Mouse (Mus musculus): ENCODE measurements around the gene Ammecr1.

Gene Ammecr1

GRCm38 (mm10) chrX:142916719-142917118 is 49.8 kb downstream of the Ammecr1 start:
- no peak for DNase-seq (ENCODE audit: low spot score in 2 of 2)

GRCm38 (mm10) chrX:142914208-142914607 is 52.3 kb downstream of the Ammecr1 start:
- DNase-seq (ENCODE audit: low spot score in 2 of 2) = no peak

GRCm38 (mm10) chrX:142903854-142904253 is 62.7 kb downstream of the Ammecr1 start:
- no peak for DNase-seq (ENCODE audit: low spot score in 2 of 2)

- no peak for DNase-seq (ENCODE audit: low spot score in 2 of 2)
Observed at GRCm38 (mm10) chrX:142902599-142902998, 63.9 kb downstream of the Ammecr1 start.

DNA sequence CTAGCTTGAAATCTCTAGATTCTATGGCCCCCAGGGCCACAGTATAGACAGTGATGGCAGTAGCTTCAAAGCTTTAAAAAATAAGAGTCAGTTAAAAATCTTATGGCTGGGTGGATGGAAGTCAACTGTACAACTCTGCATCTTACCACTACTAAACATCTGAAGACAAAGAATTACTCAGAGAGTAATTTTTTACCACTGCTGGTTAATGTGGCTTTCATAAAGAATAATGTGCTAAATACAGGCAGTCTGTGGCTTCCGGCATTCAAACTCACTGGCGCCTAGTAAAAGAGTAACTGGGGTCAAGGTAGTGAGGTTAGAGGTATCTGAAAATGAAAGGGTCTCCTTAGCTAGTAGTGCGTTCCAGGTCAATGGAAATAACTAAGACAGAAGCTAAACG is 64.6 kb downstream of the Ammecr1 start:
- no peak for DNase-seq (ENCODE audit: low spot score in 2 of 2)

- no peak for DNase-seq (ENCODE audit: low spot score in 2 of 2)
Observed at GRCm38 (mm10) chrX:142898295-142898887, 68.1 kb downstream of the Ammecr1 start.

DNA sequence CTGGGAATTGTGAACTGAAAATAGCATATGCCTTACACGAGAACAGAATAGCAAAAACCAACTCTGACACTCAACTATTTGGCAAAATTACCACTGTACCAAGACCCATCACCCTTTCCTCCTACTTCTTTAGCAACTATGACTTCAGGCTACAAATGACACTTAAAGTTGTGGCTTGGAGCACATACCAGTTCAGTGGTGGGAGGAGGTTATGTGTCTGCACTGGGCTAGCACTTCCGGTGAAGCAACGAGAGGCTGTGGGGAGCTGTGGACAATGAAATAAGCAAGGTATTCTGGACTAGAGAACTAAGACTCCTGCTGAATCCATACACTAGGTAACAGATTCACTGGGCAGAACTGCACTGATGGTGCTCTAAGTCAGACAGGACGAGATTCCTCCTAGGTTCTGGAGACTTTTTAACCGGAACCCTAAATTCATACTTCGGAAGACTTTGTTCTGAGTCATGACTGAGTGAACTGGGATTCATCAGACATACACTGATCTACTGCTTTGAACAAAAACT is 69.0 kb downstream of the Ammecr1 start:
- DNase-seq (ENCODE audit: low spot score in 2 of 2) = no peak

DNA sequence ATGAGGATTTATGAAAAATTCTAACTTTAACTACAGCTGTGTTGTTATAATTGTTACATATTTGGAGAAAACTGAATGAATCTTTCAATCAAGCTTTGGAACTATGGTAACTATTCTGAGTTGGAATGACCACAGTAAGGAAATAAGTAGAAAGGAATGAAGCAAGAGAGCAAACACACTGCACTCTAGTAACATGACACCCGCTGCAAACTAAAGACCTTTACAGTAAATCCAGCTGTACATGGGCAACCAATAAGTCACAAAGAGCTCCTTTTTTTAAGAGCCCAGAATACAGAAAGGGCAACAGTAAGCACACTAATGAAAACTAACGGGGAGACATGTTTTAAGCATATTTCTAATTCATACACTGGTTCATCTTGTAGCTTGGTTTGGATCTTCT is 71.2 kb downstream of the Ammecr1 start:
- no peak for DNase-seq (ENCODE audit: low spot score in 2 of 2)

DNA sequence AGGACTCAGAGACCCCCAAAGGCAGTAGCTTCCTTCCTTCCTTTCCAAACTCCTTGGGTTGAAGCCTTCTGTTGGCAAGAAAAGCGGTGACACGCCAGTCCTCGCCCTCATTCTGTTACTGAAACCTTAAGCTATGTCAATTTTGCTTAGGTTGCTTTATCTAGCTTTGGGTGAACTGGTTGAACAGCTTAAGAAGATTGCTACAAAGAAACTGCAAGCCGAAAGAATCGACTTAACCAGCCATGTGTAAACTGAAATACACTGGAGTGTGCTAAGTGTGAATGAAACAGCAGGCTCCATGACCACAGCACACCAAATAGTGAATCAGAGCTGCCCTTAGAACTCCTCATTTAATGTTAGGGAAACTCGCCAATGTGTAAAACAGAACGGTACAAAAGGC is 80.6 kb downstream of the Ammecr1 start:
- no peak for DNase-seq (ENCODE audit: low spot score in 2 of 2)

GRCm38 (mm10) chrX:142883593-142883992 is 82.9 kb downstream of the Ammecr1 start:
- DNase-seq (ENCODE audit: low spot score in 2 of 2) = no peak

DNA sequence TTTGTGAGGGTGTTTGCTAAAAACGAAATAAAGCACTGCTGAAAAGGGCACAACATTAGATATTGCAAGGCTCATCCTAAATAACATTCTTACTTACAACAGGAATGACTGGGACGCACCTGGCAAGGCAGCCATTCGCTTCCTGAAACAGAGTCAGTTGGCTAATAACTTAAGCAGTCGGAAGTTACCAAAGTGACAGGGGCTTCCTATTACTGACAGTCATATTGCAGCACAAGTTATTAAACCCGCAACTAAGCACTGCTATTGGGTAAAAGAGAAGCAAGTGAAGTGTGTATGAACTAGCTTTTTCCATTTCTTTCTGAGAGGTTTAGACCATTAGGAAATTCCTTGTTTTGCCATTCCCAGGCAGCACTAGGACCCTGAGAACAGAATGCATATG is 84.3 kb downstream of the Ammecr1 start:
- DNase-seq (ENCODE audit: low spot score in 2 of 2) = no peak

- no peak for DNase-seq (ENCODE audit: low spot score in 2 of 2)
Observed at GRCm38 (mm10) chrX:142869844-142870243, 96.7 kb downstream of the Ammecr1 start.

DNA sequence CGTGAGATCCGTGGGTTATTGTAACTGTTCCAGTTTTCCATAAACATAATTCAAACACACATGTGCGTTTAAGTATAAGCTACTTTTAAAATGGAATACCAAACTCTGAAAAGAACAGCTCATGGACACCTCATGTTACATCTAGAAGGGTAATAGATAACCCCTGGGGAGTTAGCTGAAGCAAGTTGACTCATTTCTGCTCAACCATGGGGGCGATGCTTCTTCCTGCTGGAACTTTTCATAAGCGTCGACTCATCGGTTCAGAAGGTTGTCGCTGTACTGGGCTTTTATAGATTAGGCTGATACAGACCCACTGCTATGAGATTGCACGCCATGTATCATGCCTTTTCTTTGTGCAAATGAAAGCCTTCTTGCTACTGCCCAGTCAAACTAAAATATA is 118.5 kb downstream of the Ammecr1 start:
- DNase-seq (ENCODE audit: low spot score in 2 of 2) = no peak

- DNase-seq (ENCODE audit: low spot score in 2 of 2) = peak in 1 of 2 experiments; percentile 5
Observed at GRCm38 (mm10) chrX:142846266-142846665, 120.3 kb downstream of the Ammecr1 start.

DNA sequence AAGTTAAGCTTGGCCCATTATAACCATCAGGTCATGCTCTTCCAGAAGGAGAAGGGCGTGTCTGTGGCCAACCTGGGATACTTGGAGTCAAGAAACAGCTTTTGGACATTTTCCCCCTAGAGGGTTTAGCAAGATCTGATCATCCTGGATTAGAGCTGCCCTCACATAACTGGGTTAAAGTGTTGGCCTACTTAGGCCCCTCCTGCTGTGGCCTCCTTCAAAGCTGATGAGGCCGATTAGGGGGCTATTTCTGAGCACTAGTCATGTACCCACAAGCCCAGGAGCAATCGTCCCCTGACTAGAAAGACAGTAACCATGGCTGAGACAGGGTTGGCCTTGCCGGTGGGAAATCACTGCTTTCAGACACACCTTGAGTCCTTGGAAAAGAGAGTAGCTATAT is 124.6 kb downstream of the Ammecr1 start:
- no peak for DNase-seq (ENCODE audit: low spot score in 2 of 2)

DNA sequence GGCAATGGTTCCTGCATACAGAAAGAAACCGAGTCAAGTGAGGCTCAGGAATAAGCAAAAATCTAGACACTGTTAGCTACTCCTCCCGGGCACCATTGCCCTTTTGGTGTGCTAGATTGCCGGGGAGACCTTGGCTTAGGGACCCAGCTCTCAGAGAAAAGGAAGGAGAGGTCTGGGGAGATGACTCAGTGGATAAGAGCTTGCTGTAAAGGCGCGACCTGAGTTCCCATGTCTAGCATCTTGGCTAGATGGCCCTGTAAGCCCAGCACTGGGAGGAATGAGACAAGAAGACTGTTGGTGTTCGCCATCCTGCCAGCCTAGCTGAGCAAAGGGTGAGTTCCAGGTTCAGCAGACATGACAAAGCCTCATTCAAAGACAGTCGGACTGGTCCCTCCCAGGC is 127.1 kb downstream of the Ammecr1 start:
- DNase-seq (ENCODE audit: low spot score in 2 of 2) = no peak

- no peak for DNase-seq (ENCODE audit: low spot score in 2 of 2)
Observed at GRCm38 (mm10) chrX:142838841-142839240, 127.7 kb downstream of the Ammecr1 start.

DNA sequence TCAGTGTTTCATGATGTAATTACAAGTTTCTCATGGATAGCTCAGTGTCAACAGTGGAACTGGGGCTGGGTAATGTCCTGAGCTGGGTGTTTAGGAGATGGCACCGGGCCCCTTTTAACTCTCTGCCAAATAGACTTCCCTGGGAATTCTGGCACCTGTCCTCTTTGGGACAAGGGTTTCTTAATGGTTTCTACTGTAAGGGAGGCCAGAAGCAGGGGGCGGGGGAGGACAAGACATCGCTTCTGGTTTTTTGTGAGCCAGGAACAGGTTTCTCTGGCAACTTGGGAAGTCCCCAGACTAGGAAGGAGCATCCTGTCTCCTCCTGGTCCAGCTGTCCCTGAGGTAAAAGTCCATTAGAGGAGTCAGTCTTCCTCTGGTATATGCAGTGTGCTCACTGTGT is 129.2 kb downstream of the Ammecr1 start:
- no peak for DNase-seq (ENCODE audit: low spot score in 2 of 2)

DNA sequence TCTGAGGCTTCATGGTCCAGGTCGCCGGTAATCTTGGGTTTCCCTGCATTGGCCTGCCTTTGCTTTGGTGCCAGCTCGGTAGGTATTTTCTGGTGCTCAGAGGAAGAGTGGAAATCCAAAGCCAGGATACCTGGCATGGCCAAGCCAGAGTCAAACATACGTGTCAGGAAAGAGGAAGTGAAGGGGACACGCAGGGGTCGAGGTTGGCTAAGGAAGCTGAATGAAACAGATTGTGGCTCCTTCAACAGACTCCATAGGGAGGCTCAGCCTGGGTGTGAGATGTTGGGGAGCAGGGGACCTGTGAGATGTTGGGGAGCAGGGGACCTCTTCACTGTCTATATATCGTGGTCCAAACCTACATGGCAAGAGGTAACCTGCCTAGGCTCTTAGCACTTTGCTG is 130.1 kb downstream of the Ammecr1 start:
- DNase-seq (ENCODE audit: low spot score in 2 of 2) = no peak

DNA sequence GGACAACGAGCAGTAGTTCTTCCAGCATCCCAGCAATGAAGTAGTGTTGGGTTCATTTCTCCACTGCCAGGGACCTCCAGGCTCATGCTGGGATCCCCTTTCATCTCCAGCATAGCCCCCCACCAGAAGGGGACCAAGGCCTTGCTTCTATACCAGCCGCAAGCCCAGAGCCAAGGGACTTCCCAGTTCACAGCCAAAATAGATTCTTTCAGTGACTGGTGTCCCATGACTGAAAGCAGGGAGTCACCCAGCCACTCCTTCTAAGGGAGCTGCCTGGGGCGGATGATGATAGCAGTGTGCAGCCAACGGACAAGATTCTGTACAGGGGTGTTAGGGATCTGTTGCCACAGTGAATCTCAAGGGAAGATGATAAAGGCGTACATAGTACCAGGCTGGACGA is 131.7 kb downstream of the Ammecr1 start:
- DNase-seq (ENCODE audit: low spot score in 2 of 2) = no peak

DNA sequence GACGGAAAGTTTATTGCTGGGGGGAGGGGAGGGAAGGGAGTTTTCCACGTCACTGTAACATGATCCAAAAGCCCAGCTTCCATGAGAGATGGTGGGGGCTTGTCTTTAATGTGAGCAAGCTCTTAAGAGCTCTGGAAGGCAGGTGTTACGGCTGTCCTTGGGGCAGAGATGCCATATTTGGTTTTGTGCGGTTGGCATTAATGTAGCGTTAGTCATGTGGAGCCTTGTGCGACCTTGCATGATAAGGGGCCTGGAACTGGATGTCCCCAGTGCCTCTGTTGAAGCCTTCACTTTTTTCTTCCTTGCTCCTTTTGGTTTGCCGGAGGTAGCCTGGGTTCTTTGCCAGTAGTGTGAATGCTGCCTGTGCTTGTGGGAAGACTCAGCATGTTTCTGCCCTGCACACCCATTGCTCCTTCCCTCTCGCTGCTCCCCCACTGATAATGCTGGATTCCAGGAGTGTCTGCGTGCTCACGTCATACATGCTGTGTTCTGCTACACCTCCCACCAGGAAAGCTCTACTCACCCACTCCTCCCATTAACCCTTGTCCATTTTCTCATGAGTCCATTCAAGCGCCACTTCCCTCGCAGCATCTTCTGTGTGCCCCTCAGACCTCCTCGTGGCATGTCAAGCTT is 133.2 kb downstream of the Ammecr1 start:
- no peak for DNase-seq (ENCODE audit: low spot score in 2 of 2)

DNA sequence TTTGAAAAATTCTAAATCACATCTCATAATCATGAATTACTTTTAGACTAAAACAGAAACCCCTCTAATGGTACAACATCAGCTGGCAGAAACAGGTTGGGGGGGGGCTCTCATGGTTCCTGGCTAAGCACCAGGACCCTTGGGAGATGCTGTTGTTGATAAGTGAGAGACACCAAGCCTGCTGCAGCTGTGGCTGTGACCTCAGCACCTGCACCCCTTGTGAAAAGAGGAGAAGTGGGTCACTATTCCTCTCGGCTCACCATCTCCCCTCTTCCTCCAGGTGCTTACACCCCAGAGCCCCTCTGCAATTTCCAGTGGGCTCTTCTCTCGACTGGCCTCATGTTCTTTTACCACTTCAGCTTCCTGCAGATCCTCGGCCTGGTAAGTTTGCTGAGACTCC is 134.3 kb downstream of the Ammecr1 start:
- no peak for DNase-seq (ENCODE audit: low spot score in 2 of 2)

GRCm38 (mm10) chrX:142830572-142830971 is 136.0 kb downstream of the Ammecr1 start:
- no peak for DNase-seq (ENCODE audit: low spot score in 2 of 2)
